Mouse (Mus musculus) spleen, adult 18-20 months (tissue): ENCODE data around the gene Aspg.
A peak's percentile ranks its signal among the peaks of the same experiment; 100 is the strongest.

ENCODE experiments used
- DNase-seq, 2 experiments: peaks; one replicate each; pipeline ENCODE4 v3.0.0; 2022; ENCODE audit warnings: mixed read lengths in 2 of 2

Aspg gene

GRCm38 (mm10) chr12:112117006-112117405 is 10.5 kb downstream of the Aspg start:
- DNase-seq: no peak

- DNase-seq: no peak
These were observed 11.2 kb downstream of the Aspg start for GRCm38 (mm10) chr12:112117649-112118048.

GRCm38 (mm10) chr12:112121188-112121587 is 14.7 kb downstream of the Aspg start:
- no peak for DNase-seq

- no peak for DNase-seq
These were observed 19.4 kb downstream of the Aspg start for GRCm38 (mm10) chr12:112125903-112126302.

- no peak for DNase-seq
These were observed 20.6 kb downstream of the Aspg start for GRCm38 (mm10) chr12:112126931-112127635.

- DNase-seq: no peak
These were observed 22.0 kb downstream of the Aspg start for GRCm38 (mm10) chr12:112128526-112128925.

- DNase-seq: no peak
These were observed 22.9 kb downstream of the Aspg start for GRCm38 (mm10) chr12:112129300-112129856.

- DNase-seq: peak; percentile 32 to 69
These were observed 23.8 kb downstream of the Aspg start for GRCm38 (mm10) chr12:112130161-112130860.

GRCm38 (mm10) chr12:112130957-112131356 is 24.5 kb downstream of the Aspg start:
- DNase-seq: no peak

- peak in 1 of 2 experiments; percentile 47 for DNase-seq
These were observed 33.8 kb downstream of the Aspg start for GRCm38 (mm10) chr12:112140231-112140630.

GRCm38 (mm10) chr12:112140745-112141144 is 34.3 kb downstream of the Aspg start:
- no peak for DNase-seq

- DNase-seq: no peak
These were observed 34.8 kb downstream of the Aspg start for GRCm38 (mm10) chr12:112141300-112141699.

- DNase-seq: no peak
These were observed 36.8 kb downstream of the Aspg start for GRCm38 (mm10) chr12:112143116-112143832.

GRCm38 (mm10) chr12:112143833-112144201 is 37.3 kb downstream of the Aspg start:
- DNase-seq: no peak

- DNase-seq: no peak
These were observed 38.1 kb downstream of the Aspg start for GRCm38 (mm10) chr12:112144377-112145115.

- peak; percentile 31 to 74 for DNase-seq
These were observed 38.9 kb downstream of the Aspg start for GRCm38 (mm10) chr12:112145211-112145874.

- DNase-seq: peak; percentile 13 to 45
These were observed 39.6 kb downstream of the Aspg start, which contains the start of gene Kif26a for GRCm38 (mm10) chr12:112145875-112146651. Kif26a (plus strand) TSS chr12:112146208.

- DNase-seq: no peak
These were observed 40.9 kb downstream of the Aspg start for GRCm38 (mm10) chr12:112147365-112147764.

GRCm38 (mm10) chr12:112150011-112150410 is 43.5 kb downstream of the Aspg start:
- DNase-seq: no peak

GRCm38 (mm10) chr12:112151244-112151979 is 44.9 kb downstream of the Aspg start:
- DNase-seq: no peak
